Mouse (Mus musculus) layer of hippocampus, adult 11-12 months (tissue): ENCODE data around the gene Coro2b.

ENCODE experiments used
- DNase-seq: peaks from one replicate; pipeline ENCODE4 v3.0.0; 2022; ENCODE audit warnings: low spot score

Coro2b gene

DNA sequence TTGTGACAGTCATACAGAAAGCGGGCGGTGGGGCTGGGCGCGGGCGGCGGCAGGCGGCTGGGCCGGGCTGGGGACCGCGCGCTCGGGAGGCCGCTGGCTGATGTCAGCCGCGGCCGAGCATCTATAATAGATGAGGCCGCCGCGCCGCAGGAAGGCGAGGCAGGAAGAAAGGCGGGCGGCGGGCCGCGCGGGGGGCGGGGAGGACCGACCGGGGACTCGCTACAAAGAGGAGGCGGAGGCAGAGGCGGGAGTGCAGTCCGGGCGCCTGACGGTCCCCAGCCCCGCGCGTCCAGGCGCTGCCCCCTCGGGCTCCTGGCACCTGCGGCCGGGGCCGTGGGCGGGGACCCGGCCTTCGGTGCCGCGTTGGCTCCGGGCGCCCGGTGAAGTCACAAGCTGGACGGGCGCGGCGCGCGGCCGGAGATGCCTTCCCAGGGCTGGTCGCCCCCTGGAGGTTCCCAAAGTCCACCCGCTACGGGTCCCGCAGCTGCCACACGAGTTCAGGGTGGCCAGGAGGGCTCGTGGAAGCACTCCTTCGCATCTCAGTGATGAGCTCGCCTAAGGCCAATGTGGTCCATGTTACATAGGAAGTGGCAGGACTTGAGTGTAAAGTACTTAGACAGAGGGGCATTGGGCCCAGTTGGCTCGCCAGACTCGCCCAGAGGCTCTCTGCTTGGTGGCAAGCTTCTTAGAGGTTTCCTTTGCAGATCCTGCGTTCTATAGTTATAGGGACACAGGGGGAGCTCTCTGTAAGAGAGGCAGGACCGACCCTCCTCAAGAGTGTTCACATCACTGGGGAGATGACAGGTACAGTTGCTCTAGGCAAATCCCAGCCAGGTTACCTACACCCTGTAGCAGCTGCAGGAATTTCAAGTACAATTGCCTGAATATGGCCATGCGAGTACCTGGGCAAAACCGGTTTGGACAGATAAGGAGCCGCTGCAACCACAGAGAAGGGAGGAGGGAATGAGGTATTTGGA lies at the start of gene Coro2b:
Gene Coro2b (minus strand): TSS at position 390 of the 977 bp plus-strand sequence.
- peak; percentile 72 for DNase-seq

DNA sequence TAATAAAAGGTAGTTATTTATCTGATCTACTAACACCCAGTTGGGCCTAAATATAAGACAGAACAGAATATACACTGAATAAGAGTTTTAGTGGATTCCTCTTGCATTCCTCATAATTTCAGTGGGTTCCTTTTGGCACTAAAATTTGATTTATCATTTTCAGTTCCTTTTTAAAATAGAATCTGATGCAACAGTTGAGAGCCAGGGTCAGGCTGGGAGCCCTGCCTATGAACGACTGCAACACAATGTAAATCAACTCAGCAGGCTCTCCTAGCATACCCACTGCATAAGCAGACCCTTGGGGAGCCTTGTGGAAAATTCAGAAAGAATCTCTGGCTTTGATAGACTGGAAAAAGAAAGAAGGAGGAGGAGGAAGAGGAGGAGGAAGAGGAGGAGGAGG lies 40.7 kb upstream of the Coro2b start:
- no peak for DNase-seq

DNA sequence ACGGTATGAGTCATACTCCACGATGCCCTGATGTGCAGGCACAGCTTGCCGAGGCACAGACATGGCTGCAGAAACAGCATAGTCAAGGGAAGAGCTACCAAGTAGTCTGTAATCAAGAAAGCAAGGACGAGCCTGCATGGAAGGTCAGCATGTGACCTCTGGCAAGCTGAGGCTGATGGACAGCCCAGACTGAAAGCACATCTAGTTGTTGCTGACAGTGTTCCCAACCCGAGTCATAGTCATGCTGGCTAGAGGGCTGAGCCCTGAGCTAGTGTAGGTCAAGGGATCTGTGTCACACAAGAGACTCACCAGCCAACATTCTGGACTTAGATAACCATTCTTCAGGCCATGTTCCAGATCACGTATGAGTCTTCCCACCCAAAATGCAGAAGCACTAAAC lies 32.3 kb upstream of the Coro2b start:
- no peak for DNase-seq

DNA sequence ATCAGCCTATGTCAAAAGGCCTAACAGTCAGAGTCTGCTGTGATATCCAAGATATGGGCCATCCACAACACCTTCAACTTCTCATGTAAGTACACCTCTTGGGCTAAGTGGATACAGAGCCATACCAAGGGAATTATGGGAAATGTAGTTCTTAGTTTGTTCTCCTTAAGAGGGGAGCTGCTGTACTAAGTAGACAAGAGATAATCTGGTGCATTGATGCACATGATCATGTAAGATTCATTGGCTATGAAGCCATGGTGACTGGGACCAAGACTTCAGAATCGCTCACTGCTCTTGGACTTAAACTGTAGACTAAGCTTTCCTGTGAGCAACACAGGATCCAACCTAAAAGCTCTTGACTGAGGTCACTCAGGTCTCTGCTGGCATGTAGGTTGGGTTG lies 31.0 kb upstream of the Coro2b start:
- no peak for DNase-seq

DNA sequence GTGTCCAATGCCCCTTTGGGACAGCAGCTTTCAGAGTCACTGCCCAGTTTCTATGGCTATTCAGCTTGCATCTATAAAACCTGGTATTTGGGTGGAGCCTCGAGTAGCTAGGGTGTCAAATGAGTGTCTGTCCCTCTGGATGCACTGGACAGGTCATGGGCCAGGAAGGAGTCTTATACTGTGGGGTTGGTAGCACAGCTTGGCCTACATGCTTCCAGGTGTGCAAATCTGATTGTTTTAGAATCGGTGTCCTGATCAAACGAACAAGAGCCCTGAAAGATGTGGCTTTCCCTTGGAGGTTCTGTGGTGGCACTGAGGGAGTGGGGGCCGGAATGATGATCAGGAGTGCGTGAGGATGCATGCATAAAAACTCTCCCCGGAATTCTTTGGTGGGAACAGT lies 25.4 kb upstream of the Coro2b start:
- DNase-seq, result no peak

DNA sequence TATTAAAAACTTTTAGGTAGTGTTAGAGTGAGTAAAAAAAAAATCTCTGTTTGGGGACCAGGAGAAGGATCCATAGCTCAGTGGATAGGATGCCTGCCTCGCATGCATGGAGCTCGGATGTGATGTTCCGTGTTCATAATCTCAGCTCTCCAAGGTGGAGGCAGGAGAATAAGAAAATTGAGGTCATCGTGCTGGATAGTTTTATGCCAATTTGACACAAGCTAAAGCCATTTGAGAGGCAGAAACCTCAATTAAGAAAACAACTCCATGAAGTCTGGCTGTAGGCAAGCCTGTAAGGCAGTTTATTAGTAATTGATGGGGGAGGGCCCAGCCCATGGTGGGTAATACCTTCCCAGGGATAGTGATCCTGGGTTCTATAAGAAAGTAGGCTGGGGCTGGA lies 23.6 kb upstream of the Coro2b start:
- no peak for DNase-seq

DNA sequence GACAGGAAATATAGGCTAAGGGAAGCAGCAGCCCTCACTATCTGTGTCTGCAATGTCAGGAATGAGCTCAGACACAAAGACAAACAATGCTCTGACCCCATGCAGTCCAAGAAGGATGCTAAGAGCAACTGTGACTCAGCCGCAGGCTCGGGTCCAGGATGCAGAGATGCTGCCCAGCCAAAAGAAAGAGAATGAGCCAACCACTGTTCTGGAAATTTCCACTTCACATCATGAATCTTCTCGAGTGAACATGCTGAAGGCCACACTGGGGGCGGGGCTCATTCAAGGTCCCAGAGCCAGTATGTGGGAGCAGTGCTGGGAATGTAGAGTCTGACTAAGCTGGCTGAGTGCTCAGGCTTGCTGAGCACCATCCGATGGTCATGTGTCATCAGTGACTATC lies 23.2 kb upstream of the Coro2b start:
- peak; percentile 60 for DNase-seq

DNA sequence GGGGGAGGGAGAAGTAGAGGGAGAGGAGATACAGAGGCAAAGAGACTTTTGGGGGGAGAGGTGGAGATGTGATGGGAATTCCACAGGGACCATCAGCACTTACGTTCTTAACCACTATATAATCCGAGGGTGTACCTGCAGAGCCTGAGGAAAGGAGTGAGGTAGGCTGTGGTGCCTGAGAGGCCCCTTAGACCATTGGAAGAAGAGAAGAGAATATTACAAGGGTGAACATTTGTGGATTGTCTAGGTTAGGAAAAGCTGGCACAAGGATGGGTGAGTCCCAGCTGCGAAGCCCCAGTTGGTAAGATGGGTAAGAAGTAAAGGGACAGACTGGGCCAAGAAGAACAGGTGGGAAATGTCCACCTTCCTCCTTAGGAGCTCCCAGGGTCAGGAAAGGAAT lies 22.6 kb upstream of the Coro2b start:
- no peak for DNase-seq

DNA sequence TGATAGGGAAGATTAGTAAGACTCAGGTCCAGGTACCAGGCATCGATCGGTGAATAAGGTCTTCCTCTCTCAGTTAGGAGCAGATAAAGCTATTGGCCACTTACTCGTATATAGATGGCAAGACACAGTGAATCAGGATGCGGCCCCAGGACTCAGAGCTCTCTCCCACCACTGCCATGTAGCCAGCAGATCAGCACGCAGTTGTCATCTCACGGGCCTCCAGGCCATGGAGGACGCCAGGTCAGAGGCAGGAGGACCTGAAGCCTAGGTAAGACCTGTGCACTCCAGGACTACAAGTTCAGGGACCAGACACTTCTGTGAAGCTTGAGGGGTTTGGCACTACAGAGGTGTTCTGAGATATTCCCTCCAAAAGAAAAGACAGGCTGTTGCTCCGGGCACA lies 21.2 kb upstream of the Coro2b start:
- no peak for DNase-seq

DNA sequence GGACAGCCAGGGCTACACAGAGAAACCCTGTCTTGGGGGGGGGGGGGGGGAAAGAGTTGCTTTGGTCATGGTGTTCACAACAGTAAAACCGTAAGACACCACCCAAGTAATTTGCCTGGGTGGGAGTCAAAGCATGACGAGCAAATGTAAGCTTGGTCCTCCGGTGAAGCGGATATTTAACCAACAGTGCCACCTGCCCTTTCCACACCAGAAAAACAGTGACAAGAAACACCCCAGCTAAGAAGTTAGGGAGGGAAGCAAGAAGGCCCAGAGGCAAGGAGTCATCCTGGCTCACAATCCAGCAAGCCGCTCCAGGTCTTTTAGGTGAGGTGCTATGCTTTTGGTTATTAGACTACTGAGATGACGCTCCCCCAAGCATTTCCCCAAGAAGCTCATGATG lies 19.9 kb upstream of the Coro2b start:
- no peak for DNase-seq

DNA sequence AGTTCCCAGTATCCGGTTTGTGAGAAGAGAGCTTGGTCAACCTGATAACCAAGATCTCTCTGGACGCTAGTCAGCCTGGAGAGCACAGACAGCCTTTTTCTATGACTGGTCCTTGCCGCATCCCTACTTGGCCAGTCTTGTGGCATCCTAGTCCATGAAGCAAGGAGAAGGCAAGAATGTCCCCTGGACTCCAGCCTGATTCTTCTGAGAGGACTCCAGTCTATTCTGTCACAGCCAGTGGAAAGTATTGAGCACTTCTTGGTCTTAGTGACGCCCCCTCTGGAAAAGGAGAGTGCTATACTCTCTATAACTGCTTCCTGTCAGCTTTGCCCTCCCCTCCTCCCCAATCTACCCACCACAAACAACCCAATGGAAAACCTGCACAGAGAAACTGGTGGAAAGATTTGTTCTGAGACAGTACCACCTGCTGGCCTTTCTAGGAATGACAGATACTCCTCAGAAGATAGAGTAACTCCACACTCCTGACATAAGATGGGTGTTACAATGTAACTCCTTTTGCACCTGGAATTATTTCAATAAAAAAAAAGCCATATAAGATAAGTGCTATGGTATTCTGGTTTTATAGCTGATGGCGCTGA lies 18.5 kb upstream of the Coro2b start:
- peak; percentile 77 for DNase-seq

DNA sequence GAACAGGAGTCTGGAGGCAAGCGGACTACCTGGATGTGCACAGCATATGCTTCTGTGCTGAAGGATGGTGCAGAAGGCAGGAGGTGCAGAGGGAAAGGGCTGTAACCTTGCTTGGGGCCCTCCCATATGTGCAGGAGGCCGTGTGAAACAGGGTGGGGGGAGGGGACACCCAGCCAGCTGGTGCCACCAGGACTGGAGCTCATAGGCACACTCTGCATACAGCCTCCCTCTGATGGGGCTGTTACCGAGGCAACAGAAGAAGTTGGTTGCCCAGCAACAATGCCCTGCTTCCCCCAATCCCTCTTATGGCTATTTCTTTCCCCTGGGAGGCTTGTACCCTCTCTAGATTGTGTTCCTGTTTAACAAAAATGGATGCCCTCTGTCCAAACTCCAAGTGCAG lies 17.8 kb upstream of the Coro2b start:
- peak; percentile 71 for DNase-seq

DNA sequence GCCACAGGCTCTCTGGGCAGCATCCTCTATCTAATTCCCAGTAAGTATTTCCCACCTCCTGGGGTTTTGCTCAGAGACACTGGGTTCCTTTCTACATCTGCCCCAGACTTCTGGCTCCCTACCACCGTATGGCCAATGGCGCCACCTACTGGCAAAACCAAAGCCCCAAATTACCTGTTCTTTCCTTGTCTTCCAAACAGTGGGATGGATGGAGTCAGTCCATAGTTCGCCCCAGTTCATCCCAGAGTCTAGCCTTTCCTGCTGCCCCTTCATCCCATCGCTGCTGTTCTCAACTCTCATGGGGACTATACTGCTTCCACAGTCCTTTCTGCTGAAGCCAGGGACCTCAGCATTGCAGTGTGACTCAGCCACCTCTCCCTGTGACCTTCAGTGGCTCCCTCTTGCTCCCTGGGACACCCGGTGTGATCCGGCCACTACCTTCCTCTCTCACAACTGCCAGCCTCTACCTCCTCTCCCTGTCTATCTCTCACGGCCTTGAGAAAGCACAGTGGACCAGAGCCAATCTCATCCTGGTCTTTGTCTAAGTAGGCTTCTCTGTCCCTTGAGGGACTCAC lies 16.6 kb upstream of the Coro2b start:
- DNase-seq, result peak; percentile 83

DNA sequence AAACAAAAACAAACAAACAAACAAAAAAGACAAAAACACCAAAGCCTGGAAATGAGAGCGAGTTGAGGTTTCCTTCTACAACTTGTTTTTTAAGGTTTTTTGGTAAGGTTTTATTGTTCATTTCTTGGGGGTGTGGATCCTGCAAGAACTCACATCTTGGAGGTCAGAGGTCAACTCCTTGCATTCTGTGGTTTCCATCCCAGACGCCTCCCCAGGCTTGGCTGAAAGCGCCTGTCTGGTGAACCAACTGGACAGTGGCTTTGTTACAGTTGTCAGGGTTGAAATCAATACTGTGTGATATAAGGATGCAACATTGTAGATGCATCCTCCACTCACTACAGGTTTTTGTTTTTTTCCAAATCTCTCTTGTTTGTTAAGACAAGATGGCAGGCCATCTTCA lies 14.7 kb upstream of the Coro2b start:
- DNase-seq, result no peak

DNA sequence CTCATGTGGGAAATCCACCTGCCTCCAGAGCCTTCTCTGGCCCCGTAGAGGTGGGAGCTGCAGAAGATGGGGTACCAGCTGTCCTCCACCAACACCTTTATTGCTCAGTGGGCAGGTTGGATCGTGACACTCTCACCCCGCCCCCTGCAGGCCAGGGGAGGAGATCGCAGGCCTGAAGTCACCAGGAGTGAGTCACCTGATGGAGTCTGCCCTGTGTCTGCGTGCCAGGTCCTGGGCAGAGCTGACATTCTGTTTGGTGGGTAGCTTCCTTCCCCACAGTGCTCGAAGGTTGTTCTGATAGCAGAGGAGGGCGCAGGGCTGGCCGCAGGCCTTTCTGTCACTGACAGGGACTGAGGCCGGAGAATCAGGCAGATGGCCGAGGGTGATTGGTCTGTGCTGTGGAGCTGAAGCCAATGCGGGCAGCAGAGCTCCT lies 13.8 kb upstream of the Coro2b start:
- no peak for DNase-seq

DNA sequence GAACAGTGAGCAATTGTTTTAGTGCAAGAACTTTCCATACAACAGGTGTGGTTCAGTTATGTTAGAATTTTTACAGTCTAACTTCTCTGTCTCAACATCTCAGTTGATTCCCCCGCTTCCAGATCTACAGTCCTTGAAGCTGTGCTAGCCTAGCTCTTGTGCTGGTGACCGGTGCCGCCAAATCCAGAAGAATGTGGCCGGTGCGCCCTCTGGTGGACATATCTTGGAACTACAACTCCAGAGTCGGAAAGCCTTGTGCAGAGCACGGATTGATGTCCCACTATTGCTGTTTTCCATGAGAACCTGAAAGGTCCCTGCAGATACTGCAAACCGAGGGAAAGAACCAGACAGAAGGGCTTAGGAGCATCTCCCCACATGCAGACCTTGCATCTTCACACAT lies 13.0 kb upstream of the Coro2b start:
- DNase-seq, result peak; percentile 95

DNA sequence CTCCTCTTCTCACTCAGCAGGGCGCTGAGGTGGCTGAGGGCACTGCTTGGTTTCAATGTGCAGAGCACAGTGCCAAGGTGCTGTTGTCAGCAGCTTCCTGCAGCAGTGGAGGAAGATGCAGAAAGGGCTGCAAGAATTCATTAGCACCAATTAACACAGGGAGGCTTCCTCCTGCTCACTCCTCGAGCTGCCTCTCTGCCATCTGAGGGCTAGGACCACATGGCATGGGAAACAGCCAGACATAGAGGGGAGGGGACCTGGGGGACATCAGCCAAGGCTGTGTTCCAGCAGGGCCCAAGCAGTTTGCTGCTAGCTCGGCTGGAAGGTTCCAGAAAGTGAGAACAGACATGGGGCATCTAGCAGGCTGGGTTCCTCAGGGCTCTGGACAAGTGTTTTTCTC lies 10.6 kb upstream of the Coro2b start:
- no peak for DNase-seq

DNA sequence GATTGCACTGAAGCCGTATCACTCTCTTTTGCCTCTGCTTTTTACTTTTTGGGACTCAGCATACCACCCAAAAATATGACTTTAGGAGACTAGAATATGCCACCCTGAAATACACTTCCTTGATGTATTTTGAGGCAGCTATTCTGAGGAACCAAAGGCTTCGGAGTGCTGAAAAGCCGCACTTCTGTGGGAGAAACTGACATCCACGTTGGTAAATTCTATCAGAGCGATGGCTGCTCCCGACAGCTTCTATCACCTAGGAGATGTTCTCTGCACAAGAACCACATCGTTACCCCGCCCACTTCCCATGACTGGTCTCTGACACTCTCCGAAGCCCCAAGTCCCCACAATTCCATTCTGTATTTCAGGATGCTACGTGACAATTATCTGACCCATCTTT lies 8.0 kb upstream of the Coro2b start:
- DNase-seq, result no peak

DNA sequence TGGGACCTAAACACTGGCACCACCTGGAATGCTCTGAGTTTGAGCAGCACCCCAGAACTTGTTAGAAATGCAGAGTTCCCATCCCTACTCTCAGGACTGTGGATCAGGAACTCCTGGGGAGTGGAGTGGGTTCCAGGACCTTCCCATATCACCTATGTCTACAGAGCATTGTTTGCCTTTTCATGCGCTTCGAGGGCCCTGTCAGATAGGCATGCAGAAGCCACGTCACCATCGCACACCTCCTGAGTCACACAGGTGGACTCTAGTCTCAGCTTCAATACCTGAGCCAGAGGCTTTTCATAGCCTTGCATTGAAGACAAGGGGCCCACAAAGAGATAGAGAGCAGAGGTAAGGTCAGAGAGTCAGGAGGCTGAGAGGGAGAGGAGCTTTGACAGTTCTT lies 7.0 kb upstream of the Coro2b start:
- no peak for DNase-seq

DNA sequence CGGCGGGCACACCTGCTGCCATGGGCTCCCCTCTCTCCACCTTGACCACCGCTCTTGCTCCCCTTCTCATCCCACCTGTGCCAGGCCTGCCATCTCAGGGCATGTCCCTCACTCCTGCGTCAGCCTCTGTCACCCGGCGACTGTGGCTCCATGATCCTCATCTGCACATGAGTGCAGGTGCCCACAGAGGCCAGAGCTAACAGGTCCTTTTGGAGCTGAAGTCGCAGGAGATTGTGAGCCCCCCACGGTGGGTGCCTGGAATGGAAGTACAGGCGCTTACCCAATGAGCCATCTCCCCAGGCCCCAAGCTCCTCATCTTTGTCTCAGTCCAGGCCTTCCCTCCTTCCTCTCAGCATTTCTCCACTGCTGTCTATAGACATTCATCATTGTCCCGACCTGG lies 4.8 kb upstream of the Coro2b start:
- no peak for DNase-seq

DNA sequence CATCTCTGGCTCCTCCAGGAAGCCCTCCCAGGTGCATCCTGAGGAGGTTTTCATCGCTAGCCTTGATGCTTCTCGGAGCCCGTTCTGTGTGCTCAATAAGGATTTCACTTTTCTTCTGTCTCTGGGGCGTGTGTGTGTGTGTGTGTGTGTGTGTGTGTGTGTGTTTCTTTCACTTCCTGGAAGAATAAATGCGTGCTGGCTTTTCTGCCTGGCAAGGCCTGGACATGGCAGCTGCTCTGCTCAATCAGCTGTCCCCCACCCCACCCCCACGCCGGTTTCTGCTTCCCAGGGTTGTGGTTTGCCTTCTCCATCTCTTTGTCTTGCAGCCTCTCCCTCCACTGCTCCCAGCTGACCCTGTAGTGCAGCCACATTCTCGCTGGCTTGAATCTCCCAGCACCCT lies 4.3 kb upstream of the Coro2b start:
- DNase-seq, result no peak

DNA sequence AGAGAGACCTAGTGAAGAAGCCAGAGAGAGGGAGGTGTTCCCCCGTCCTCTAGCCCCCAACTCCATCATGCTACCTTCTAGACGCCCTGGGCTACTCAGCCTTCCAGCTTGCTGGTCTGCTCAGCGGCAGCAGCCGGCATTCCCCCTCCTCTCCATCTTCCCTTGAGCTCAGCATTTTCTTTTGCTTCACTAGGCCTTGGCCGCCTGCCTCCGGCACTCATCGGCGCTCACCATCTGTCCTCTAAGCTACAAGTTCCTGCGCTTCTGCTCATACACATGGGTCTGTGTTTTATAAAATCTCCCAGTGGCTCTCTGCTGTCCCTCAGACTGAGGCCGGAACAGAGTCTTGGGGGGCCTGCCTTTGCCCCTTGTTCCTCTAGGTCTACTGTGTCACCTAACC lies 3.9 kb upstream of the Coro2b start:
- peak; percentile 88 for DNase-seq

DNA sequence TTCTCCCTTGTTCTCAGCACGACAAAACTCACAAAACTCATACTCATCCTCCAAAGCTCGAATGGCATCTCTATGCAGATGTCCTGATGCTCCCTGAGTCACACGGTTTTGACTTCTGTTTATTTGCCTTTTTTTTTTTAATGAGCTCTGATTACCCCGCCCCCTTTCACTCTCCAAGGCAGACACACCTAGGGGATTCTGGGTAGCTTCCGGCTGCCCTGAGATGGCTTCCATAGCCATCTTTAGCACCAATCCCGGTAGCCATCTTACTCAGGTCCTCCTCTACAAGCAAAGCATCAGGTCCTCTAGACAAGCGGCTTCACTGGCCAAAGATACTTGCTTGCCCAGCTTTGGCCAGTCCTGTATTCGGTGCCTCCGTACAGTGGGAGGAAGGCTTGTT lies 3.3 kb upstream of the Coro2b start:
- DNase-seq, result no peak
